Mouse (Mus musculus) fibroblast of lung, adult 2 months (primary cell): ENCODE data around the gene Gm5737.

Source experiments
- DNase-seq: peaks from one replicate; pipeline ENCODE4 v3.0.0-alpha.2; 2011; ENCODE audit warnings: low read depth

The Gm5737 gene

DNA sequence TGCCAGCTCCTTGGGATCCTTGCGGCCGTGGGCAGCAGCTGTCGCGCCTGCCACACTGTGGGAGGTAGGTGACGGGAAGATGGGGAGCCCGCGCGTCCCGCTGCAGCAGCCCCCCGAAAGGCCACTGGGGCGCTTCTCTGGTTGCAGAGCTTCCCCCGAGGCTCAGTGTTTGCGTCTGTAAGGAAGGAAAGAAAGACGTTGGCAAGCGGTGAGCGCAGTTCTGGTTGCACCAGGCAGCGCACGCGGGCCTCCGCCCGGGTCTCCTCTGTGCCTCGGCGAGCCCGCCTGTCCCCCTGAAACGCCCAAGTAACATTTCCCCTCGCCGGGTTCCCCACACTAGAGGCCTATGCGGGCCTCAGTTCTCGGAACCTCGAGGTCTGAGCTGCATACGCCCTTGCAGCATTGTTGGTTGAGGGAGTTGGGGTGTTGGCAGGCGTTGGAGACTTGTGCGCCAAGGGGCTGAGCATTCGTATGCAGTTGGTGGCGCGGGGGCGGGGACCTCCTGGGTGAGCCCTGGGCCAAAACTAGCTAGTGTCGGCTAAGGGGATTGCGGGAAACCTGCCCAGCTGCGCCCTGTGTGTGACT, 31.0 kb downstream of the Gm5737 start:
- peak; percentile 53 for DNase-seq

DNA sequence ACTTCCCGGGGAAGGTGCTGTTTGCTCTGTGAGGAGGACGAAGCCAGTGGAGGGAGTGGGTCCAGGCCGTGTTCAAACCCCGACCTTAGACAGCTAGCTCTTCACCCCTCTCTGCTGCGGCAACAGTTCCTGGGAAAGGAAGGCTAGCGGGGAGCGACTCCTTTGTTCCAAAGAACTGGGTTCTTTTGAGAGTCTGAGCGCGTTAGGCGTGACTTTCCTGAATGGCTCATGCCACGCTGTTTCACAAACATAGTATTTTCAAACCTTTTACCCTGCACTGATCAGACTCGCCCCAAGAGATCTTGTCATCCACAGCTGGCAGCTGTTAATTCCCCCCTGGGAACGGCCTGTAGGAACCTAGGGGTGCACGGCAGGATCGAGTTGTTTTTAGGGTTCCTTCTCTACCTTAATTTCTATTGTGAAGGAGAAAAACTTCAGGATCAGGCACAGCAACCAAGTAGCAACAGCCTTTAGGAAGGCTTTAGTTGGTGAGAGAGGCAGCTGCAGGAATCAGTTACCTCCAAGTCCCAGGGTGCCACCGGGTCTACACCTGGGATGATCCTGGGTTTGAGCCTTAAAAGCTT, 31.8 kb downstream of the Gm5737 start:
- DNase-seq = no peak

GRCm38 (mm10) chr7:120844689-120845088, 32.5 kb downstream of the Gm5737 start:
- DNase-seq = no peak

- DNase-seq = no peak
Observed at GRCm38 (mm10) chr7:120848831-120849512, 36.8 kb downstream of the Gm5737 start.

DNA sequence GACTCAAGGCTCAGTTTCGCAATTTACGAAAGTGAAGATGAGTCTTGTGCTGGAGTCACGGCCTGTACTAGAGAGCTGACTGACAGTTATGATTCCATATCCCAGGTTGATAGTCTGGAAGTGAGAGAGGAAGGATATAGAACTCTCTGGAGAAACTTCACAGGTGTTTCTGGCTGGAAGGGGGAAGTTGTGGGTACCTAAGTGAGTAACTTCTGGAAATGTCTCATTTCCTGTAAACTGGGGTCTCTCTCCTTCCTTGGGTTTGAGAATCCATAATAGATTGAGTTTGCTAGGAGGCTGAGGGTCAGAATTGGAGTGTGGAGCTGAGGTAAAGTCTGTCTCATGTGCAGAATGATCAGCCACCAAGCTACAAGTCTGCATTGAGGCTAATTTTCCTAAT, 38.0 kb downstream of the Gm5737 start:
- DNase-seq = no peak

DNA sequence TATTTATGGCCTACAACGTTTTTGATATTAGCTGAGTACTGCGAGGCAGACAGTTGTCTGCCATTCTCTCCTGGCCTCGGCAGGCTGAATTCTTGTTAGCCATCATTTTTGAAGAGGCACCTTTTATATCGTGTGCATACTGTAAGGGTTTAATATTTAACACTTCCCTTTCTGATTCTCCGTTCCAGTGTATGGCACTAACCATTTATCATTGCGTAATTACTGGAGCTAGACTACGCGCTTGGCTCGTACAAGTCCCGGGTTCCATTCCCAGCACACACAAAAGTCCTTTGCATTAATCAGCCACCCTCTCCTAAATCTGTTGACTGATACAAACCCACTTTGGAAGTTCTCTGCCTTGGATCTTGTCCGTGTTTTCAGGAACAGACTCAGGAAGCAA, 47.7 kb downstream of the Gm5737 start:
- DNase-seq = no peak

DNA sequence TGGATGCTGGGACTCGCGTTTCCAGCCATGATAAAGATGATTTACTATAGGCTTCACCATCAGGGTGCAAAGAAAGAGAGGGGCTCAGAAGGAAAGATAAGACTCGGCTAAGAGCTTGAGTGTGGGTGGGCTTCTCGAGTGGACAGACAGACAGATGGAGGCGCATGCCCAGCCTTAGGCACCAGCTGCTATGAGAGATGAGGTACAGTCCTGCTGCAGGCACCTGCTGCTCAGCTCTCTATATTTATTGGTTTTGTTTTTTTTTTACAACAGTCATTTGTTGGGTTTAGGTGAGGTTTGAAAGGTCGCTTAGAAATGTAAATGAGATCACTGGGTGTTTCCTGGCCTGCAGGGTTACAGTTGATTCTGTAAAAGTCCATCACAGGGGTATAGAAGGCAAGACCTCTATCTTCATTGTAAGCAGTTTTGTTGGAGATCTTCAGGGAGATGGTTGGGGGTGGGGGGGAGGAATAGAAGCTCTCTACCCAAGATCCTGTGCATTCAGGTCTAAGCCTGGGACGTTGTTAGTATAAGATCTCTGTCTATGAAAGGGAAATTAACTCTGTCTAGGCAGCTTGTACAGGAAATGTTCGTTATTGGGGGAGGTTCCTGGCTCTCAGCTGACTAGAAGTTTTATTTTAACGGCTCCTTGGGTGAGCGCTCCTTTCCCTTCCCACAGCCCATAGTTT, 48.8 kb downstream of the Gm5737 start:
- no peak for DNase-seq

- no peak for DNase-seq
Observed at GRCm38 (mm10) chr7:120861488-120862047, 49.4 kb downstream of the Gm5737 start.

GRCm38 (mm10) chr7:120862196-120862595, 50.0 kb downstream of the Gm5737 start:
- no peak for DNase-seq

- no peak for DNase-seq
Observed at GRCm38 (mm10) chr7:120862626-120863025, 50.5 kb downstream of the Gm5737 start.

- DNase-seq = no peak
Observed at GRCm38 (mm10) chr7:120863476-120863875, 51.3 kb downstream of the Gm5737 start.

DNA sequence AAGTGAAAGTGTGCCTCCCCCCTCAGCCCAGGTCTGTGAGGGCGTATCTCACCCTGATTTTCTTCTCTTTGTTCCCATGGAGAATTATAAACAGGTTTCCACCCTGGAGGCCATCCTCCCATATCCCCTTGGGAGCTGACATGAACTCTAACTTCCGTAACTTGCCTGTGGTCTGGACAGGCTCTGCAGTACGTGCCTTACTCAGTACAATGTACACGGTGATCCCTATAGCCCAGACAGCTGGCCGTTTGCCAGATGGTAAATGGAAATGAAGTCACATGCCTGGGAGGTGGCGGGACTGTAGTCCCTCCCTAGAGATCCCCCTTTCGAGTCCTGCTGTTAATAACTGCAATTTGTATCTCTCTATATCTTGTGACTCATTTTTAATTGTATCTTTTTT, 52.9 kb downstream of the Gm5737 start:
- DNase-seq = no peak

DNA sequence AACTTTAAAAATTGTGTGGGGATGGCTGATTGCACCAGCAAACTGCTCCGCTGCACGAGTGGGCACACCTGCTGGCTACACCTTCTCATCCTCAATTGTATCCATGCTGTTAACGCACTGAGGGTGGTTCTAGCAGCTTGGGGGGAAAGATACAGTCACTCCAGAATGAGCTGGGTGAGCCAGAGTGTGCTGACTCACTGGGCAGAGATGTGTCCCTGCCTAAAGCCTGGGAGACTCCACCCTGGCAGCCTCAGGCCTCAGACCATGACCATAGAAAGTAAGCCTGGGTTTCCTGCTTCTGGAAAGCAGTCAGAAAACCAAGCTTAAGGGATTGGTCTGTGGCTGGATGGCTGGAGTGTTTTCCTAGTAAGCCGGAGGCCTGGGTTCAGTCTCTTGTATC, 53.7 kb downstream of the Gm5737 start:
- DNase-seq = peak; percentile 81

- DNase-seq = no peak
Observed at GRCm38 (mm10) chr7:120866684-120867083, 54.5 kb downstream of the Gm5737 start.

- no peak for DNase-seq
Observed at GRCm38 (mm10) chr7:120867720-120868119, 55.6 kb downstream of the Gm5737 start.

- no peak for DNase-seq
Observed at GRCm38 (mm10) chr7:120869883-120870282, 57.7 kb downstream of the Gm5737 start.

DNA sequence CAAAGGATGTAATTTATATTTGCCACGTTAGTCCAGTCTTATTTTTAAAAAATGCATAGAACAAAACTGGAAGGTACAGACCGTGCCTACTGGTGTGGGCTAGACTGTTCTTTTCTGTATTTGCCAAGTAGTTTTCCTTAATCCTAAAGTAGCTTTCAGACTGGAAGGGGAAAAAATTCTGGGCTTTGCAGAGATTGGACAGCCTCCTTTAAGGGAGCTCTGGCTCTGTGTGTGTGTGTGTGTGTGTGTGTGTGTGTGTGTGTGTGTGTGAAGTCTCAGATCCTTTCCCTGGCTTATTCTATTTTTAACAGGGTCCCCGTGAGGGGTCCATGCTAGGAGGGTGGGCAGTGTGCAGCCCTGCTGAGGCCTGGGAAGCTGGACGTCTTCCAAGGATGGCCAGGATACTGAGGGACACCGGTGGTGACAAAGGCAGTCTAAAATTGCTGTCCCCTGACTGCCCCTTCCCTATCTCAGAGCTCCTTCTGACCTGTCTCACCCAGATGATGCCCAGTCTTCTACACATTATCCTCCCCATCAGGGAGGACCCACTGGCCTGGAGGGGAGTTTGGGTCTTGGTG, 58.4 kb downstream of the Gm5737 start:
- no peak for DNase-seq

DNA sequence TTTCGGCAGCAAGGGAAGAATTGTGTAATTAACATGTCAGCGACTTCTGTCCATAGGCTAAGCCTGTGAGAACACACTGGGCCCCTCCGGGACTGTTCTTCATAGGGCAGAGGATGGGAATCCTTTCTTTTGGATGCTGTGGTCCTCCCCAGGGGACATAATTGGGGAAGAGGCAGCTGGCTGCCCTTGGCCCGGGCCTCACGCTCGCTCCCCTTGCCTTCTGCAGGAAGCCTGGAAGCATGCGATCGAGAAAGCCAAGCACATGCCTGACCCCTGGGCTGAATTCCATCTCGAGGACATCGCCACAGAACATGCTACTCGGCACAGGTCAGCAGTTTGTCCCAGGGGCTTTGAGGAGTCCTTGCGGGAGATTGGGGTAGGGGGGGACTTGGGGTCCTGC, 60.9 kb downstream of the Gm5737 start:
- DNase-seq = no peak

DNA sequence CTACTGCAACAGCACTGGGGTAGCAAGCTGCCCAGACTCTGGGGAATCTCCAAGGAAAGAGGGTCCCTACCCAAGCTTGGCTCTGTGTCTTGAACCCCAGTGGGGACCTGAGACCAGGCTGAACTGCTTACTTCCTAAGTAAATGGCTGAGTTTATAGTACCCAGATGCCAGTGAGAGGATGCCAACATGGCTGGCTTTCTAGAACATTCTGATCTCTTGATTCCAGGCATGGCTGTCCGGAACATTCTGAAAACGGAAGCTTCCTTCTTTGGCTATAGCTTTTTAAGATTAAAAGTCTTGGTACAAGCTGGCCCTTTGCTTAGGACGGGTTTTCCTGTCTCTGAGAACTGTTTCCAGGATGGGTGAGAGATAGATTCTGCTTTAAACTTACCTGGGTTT, 61.9 kb downstream of the Gm5737 start:
- no peak for DNase-seq

- no peak for DNase-seq
Observed at GRCm38 (mm10) chr7:120874764-120875539, 62.8 kb downstream of the Gm5737 start.

DNA sequence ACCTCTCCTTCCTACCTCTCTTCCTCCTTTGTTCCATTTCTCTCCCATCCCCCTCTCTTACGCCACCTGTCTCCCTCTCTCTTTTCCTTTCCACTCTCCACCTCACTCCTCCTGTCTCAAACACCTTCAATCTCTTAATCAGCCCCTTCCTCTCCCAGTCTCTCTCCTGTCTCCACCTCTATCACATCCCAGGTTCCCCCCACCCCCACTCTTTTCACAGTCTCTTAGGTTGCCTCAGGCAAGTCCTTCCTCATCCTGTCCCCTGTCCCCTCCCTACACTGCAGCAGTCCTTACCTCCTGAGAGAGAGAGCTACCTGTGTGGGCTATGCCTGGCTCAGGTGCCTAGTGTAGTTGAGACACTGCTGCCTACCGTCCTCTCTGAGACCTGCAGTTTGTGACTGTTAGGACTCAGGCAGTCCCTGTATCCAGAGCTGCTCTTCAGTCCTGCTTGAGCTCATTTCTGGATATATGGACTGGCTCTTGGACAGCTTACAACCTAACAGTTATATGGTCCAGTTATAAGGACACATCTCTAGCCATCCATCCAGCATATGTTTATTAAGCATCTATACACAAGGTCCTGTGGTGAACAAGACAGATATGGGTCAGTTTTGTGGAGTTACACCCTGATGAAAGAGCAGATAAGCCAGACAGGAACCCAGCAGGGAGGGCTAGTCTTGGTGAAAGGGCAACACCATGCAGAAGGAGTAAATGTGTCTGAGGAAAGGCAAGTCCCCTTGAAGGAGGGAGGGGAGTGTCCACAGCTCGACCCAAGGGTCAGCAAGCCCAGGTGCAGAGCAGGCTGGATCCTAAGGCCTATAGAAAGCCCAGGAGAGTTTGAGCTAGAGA, 63.6 kb downstream of the Gm5737 start:
- no peak for DNase-seq
